Mouse (Mus musculus) olfactory bulb, adult 2 months (tissue): ENCODE measurements around the gene Gm10401.

Experiments used
- CTCF ChIP-seq: fragments of 200-500 bp; IDR thresholded peaks from 2 replicates; pipeline ENCODE4 v1.5.1; 2012; ENCODE audit warnings: low read depth, mild to moderate bottlenecking, low read length, moderate library complexity; ENCODE audit not compliant: insufficient read depth
- POLR2A ChIP-seq: fragments of 200-500 bp; IDR thresholded peaks from 2 replicates; pipeline ENCODE4 v1.6.1; 2012; ENCODE audit warnings: mild to moderate bottlenecking, low read depth, low read length, moderate library complexity; ENCODE audit not compliant: insufficient read depth

- TF ChIP-seq POLR2A (no peak), CTCF (no peak)
These were observed 8.4 kb downstream of the Gm10401 start for GRCm38 (mm10) chr5:115089592-115090268.
